Mouse (Mus musculus) stomach, postnatal 0 days (tissue): ENCODE measurements around the gene Pp2d1. TPM values are rescaled to one million over a fixed set of nuclear protein-coding genes. Genes with fewer than 3 reads are reported as not detected.

ENCODE experiments used
- ATAC-seq: fragments of 200-750 bp; cut with Nextera tagmentation; 2 replicates; pipeline ENCODE4 v1.8.0; 2017; ENCODE audit not compliant: low FRiP score, low TSS enrichment
- DNase-seq: peaks from one replicate; pipeline ENCODE4 v3.0.0-alpha.2; 2016; ENCODE audit warnings: low spot score
- H3K27ac ChIP-seq: fragments of 300-500 bp; sonication (generic); replicated peaks from 2 replicates; pipeline ENCODE4 v1.5.1; 2014; ENCODE audit warnings: mild to moderate bottlenecking, control low read depth
- H3K27me3 ChIP-seq: fragments of 300-500 bp; sonication (generic); 2 replicates; pipeline ENCODE4 v1.6.1; 2014; ENCODE audit warnings: low read length; ENCODE audit not compliant: control insufficient read depth, insufficient read depth
- H3K36me3 ChIP-seq: fragments of 300-500 bp; sonication (generic); 2 replicates; pipeline ENCODE4 v1.6.1; 2014; ENCODE audit warnings: low read length, mixed read lengths; ENCODE audit not compliant: control insufficient read depth, insufficient read depth
- H3K4me1 ChIP-seq: fragments of 300-500 bp; sonication (generic); replicated peaks from 2 replicates; pipeline ENCODE4 v1.6.1; 2014; ENCODE audit warnings: antibody characterized with exemption; ENCODE audit not compliant: control insufficient read depth, insufficient read depth
- H3K4me2 ChIP-seq: fragments of 300-500 bp; sonication (generic); replicated peaks from 2 replicates; pipeline ENCODE4 v1.6.1; 2014; ENCODE audit warnings: low read depth, mild to moderate bottlenecking, control low read depth, moderate library complexity
- H3K4me3 ChIP-seq: fragments of 300-500 bp; sonication (generic); 2 replicates; pipeline ENCODE4 v1.5.1; 2014; ENCODE audit warnings: low read depth, low read length, control low read depth
- H3K9ac ChIP-seq: fragments of 300-500 bp; sonication (generic); 2 replicates; pipeline ENCODE4 v1.6.1; 2014; ENCODE audit warnings: mild to moderate bottlenecking, low read length, control low read depth, mixed read lengths
- H3K9me3 ChIP-seq: fragments of 300-500 bp; sonication (generic); 2 replicates; pipeline ENCODE4 v1.6.1; 2016; ENCODE audit warnings: low read length; ENCODE audit not compliant: control insufficient read depth
- CTCF ChIP-seq: IDR thresholded peaks from 2 replicates; pipeline ENCODE4 v1.5.1; 2016; ENCODE audit warnings: antibody characterized with exemption, low read depth, mild to moderate bottlenecking, moderate library complexity
- WGBS: fragments of 180-500 bp; shearing (Covaris S2); extraction: QIAGEN DNeasy Blood & Tissue Kit; methylation state at CpG from one replicate; pipeline ENCODE4 v1.1.7; 2014; 5-methylcytosine and 5-hydroxymethylcytosine counted together
- polyA plus RNA-seq: library from polyadenylated mRNA; unstranded; fragments of >200 nt; fragmentation: Nextera tagmentation; extraction: Ambion mirVana; gene quantifications from 2 replicates; pipeline ENCODE4 v1.2.1, GENCODE M21; 2015

The Pp2d1 gene
- polyA plus RNA-seq, 1 experiment from 2014 or later, result 0.12 TPM

- TF ChIP-seq CTCF, result no peak
- H3K9ac ChIP-seq, result peak within 1 kb of the TSS; percentile 54
- peak; percentile 96 for ATAC-seq
- no peaks in the 10 kb centered on the region for H3K27me3 ChIP-seq
- WGBS, result 23% methylated on average over 26 of the region's 26 CpGs
- no peak within 1 kb of the TSS; the same call in 1 of the 2 replicates for H3K27ac ChIP-seq
- no peaks in the 10 kb centered on the region for H3K9me3 ChIP-seq
- no peaks in the 10 kb centered on the region for H3K36me3 ChIP-seq
- H3K4me1 ChIP-seq, result no peaks in the 10 kb centered on the region
- peak within 1 kb of the TSS; percentile 55 for H3K4me2 ChIP-seq
- DNase-seq, result peak; percentile 91
- peak within 1 kb of the TSS; percentile 42 for H3K4me3 ChIP-seq
Observed at GRCm38 (mm10) chr17:53462603-53463495, 76.4 kb downstream of the Pp2d1 start, which contains the start of gene Efhb. Gene Efhb, minus strand, starts transcription at chr17:53463321.

Other genes with a start within 250 kb of the Pp2d1 start
- 0.44 and 0.46 TPM in 2 replicates for gene Efhb, start 76.1 kb downstream of the Pp2d1 start, polyA plus RNA-seq
- gene Rab5a, start 60.2 kb downstream of the Pp2d1 start, polyA plus RNA-seq, result 108 and 109 TPM in 2 replicates
- gene Kat2b, start 27.4 kb upstream of the Pp2d1 start, polyA plus RNA-seq, result 3.8 and 4.9 TPM in 2 replicates
- gene Sgo1, start 149.9 kb upstream of the Pp2d1 start, polyA plus RNA-seq, result 10.3 and 14.0 TPM in 2 replicates